Mouse (Mus musculus) liver, adult 2 months (tissue): ENCODE results near the gene Klhl5.

ENCODE experiments used
- CTCF ChIP-seq: fragments of 200-500 bp; IDR thresholded peaks from 2 replicates; pipeline ENCODE4 v1.5.1; 2011; ENCODE audit warnings: low read depth, low read length, control low read depth
- POLR2A ChIP-seq: fragments of 200-500 bp; IDR thresholded peaks from 2 replicates; pipeline ENCODE4 v1.6.1; 2011; ENCODE audit warnings: low read length, control low read depth; ENCODE audit not compliant: insufficient read depth; ENCODE audit errors: extremely low read depth

DNA sequence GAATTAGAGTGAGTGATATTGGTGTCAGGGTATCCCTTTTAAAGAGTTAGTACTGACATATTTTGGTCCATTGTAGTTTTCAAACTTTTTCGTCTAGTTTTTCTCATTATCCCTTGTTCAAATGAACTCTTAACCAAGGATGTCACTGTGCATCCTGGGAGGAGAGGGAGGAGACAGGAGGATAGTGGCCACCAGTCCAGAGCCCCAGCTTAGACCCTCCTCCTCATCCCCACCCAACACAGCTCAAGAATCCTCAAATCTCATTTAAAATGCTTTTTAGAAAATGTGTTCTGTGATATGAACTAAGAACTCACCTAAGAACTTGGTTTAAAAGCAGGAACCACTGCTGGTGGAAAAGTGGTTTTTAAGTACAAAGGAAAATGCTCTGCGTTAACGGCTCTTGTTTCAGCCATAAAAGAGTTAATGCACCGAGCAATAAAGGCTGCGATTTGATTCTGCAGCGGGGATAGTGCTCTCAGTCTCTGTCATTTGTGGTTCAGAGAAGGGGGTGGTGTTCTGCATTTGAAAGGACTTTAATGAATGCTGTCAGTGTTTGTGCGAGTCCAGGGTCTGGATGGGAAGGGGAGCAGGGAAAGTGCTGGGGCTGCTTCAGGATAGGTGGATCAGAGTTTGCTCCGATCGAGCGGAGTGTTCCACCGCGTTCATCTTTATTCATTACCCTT is 23.3 kb downstream of the Klhl5 start:
- TF ChIP-seq POLR2A (no peak), CTCF (no peak)
